Mouse (Mus musculus) thymus, adult 18-20 months (tissue): ENCODE results near the gene Mettl2.

ENCODE experiments used
- DNase-seq, 2 experiments: peaks; one replicate each; pipeline ENCODE4 v3.0.0; 2022; ENCODE audit warnings: mixed read lengths in 2 of 2

Mettl2 gene

GRCm38 (mm10) chr11:105153068-105153833 is 27.0 kb downstream of the Mettl2 start:
- DNase-seq = no peak

- no peak for DNase-seq
Measured at GRCm38 (mm10) chr11:105155915-105156314, 29.7 kb downstream of the Mettl2 start.

- no peak for DNase-seq
Measured at GRCm38 (mm10) chr11:105156748-105157267, 30.6 kb downstream of the Mettl2 start.

GRCm38 (mm10) chr11:105158047-105158446 is 31.8 kb downstream of the Mettl2 start:
- no peak for DNase-seq

- no peak for DNase-seq
Measured at GRCm38 (mm10) chr11:105159673-105160360, 33.6 kb downstream of the Mettl2 start.

- DNase-seq = no peak
Measured at GRCm38 (mm10) chr11:105161411-105161810, 35.2 kb downstream of the Mettl2 start.

- DNase-seq = no peak
Measured at GRCm38 (mm10) chr11:105164516-105165510, 38.6 kb downstream of the Mettl2 start.

- DNase-seq = no peak
Measured at GRCm38 (mm10) chr11:105166780-105167179, 40.6 kb downstream of the Mettl2 start.

- no peak for DNase-seq
Measured at GRCm38 (mm10) chr11:105178516-105178915, 52.3 kb downstream of the Mettl2 start, which contains the start of gene Tlk2. Tlk2 (plus strand) TSS chr11:105178807.

GRCm38 (mm10) chr11:105179523-105179922 is 53.3 kb downstream of the Mettl2 start:
- no peak for DNase-seq

GRCm38 (mm10) chr11:105180471-105181091 is 54.4 kb downstream of the Mettl2 start:
- peak; percentile 62 to 70 for DNase-seq

GRCm38 (mm10) chr11:105181126-105181637 is 55.0 kb downstream of the Mettl2 start:
- peak; percentile 92 to 94 for DNase-seq

GRCm38 (mm10) chr11:105181689-105182460 is 55.6 kb downstream of the Mettl2 start:
- DNase-seq = peak; percentile 39 to 48

GRCm38 (mm10) chr11:105182461-105182855 is 56.2 kb downstream of the Mettl2 start:
- no peak for DNase-seq

- DNase-seq = no peak
Measured at GRCm38 (mm10) chr11:105184678-105185077, 58.5 kb downstream of the Mettl2 start.
